Mouse (Mus musculus) left cerebral cortex, adult 18-20 months (tissue): Measurements from ENCODE around the gene Igfbp7. TPM values are rescaled to one million over a fixed set of nuclear protein-coding genes. Genes with fewer than 3 reads are reported as not detected.
A peak's percentile ranks its signal among the peaks of the same experiment; 100 is the strongest.
"Not testable (repeated sequence)": the region's sequence is repeated elsewhere in the genome, so short reads cannot be mapped to it uniquely, and the experiment has no call there.

Source experiments
- DNase-seq, 2 experiments: peaks; one replicate each; pipeline ENCODE4 v3.0.0; 2021 to 2022; ENCODE audit warnings: low spot score in 2 of 2, mixed read lengths in 1 of 2
- long read RNA-seq, 2 experiments: library from polyadenylated mRNA; stranded (forward); transcript quantifications; one replicate each; pipeline ENCODE4 v2.0.0; 2021
- total RNA-seq, 2 experiments: library from RNA; stranded (reverse); gene quantifications; 2 replicates each; pipeline ENCODE4 v1.2.3; 2021

Gene Igfbp7
- total RNA-seq: 10 to 100 TPM; 36.1 to 38.5 TPM
- long read RNA-seq, experiment 1, transcript Igfbp7-201 (5 exons, 1,116 nt): major isoform, 57 of 58 reads
- long read RNA-seq, experiment 1, partial matches to known transcripts: 0 of 58 reads
- long read RNA-seq, experiment 1, other reads (novel, unspliced or antisense): 1 of 58 reads
- long read RNA-seq, experiment 2, transcript Igfbp7-201 (5 exons, 1,116 nt): major isoform, 56 of 58 reads
- long read RNA-seq, experiment 2, partial matches to known transcripts: 0 of 58 reads
- long read RNA-seq, experiment 2, other reads (novel, unspliced or antisense): 2 of 58 reads

DNA sequence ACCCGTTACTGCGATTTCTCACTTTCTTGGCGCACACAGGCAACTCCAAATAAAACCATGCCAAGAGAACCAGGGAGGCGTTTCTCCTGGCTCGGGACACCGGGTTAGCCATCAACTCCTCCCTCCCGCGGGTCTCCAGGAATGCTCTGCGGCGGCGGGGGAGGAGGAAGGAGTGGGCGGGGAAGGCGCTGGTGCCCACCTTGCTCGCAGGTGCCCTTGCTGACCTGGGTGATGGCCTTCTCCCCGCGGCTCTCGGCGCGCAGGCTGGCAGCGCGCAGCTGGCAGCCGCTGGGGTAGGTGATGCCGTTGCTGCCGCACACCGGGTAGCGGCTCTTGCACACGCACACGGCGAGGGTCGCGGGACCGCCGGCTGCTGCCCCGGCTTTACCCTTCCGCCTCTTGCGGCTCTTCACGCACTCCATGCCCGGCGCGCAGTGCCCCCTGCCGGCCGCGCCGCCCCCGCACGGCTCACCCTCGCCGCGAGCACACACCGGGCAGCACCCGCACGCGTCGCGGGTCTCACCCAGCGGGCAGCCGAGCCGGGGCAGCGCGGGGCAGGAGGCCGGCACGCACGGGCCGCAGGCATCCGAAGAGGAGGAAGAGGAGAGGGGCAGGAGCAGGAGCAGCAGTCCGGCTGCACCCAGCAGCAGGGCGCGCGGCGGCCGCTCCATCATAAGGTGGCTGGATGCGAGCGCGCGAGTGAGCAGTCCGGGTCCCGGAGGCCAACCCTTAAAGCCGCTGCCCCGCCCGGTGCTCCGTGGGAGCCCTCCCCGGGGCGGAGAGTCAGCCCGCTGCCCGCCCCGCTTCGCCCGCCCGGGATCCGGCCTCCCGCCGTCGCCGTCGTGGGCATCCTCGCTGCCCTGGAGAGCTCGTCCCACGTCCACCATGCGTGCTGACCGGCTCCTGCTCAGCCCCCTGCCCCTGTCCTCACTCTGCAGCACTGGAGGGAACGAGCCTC, at the start of gene Igfbp7:
Igfbp7 (minus strand) TSS at position 701 of the 958 bp plus-strand sequence.
- peak; percentile 55 to 65 for DNase-seq

DNA sequence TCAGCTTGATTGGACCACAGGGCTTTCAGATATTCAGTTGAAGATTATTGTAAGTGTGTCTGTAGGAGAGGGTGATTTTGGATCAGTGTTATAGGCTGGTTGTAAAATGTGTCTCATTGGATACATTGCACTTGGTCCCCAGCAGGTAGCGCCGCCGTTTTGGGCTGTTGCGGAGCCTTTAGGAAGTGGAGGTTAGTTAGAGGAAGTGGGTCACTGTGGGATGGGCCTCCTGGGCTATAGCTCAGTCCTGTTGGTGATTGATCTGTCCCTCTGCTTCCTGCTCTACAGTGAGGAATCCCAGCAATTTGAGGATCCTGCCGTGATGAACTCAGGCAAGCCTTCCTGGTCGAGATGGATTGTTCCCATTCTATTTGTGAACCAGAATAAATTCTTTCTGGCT, 44.3 kb upstream of the Igfbp7 start:
- DNase-seq: no peak

DNA sequence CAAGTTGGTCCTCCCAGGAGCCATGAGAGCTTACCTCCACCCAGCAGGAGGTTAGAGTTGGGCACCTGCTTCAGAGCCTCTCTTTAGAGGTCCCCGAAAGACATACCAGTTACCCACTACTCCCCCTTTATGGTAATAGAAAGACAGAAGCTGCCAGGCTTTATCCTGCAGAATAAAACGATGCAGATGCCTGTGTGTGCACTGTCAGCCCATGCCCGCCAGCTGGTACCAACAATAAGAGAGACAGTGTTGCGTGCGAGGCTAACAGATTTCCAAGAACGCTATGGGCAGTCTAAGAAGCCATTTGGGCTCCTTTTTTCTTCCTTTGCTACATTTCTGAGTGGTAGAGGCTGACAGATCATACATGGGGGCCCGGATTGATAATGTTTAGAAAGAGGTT, 41.7 kb upstream of the Igfbp7 start:
- no peak for DNase-seq

DNA sequence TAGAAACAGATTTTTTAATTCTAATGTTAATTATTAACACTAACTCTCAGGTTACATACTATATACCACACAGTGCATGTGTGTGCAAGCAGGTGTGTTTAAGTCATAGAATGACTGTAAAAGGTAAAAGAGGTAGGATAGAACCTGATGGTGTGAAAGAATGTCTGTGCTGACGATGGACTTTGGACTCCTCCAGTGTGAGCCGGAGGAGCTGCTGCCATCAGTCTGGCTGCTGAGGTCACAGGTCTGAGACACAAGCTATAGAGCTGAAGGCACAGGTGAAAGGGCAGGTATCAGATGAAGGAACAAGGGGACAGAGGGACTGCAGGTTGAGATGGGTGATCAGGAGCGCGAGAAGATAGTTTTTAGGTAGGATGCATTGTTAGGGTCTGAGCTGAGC, 37.6 kb upstream of the Igfbp7 start:
- no peak for DNase-seq

DNA sequence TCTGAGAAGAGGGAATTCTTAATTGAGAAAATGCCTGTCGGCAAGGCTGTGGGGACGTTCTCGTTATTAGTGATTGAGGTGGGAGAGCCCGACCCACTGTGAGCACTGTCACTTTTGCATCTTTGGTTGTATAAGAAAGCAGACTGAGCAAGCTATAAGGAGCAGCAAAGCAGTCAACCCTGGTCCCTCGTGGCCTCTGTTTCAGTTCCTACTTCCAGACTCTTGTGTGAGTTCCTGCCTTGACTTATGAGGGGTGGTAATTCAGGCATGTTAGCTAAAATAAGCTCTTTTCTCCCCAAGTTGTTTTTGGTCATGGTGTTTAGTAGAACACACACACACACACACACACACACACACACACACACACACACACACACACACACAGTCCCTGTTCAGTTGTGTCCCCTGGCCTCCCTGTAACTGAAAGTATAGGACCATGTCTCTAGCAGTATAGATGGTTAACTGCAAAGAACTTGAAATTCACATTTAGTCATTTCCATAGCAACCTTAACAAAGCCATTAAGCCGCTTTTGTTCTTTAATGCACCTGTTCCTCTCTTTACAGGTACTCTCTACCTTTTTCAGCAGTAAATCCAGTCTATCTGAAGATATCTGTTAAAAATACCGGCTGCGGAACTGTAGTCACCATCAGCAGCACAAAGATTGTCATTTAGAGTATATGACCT, 36.2 kb upstream of the Igfbp7 start:
- DNase-seq: no peak

DNA sequence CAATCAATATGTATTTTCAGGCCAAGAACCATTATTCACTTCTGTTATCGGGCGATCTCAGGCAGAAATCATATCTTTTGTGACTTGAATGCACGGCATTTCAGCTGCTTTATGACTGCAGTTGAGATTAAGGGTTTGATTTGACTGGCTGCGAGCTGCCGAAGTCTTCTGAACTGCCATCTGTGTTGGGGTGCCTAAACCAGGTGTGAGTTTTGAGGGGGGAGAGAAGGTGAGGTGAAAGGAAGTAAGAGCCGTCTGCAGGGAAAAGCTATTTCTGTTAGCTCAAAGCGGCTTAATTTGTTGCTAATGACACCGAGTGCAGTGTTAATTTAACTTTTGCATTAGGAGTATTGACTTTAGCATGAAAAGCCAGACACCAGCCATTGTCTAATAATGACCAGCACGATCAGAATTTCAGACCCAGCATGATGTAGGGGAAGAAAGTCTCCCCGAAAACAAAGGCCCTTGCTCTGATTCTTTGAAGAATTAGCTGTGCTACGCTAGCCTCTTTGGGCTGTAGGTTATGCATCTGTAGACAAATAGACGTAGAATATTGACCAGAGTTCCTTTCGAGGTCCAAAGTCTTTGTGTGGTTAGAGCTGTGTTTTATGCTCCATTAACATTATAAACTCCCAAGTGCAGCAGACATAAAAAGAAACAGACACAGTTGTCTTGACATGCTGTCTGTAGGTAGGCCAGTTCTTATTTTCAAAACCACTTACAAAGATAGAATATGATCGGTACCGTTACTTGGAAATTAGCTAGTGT, 35.2 kb upstream of the Igfbp7 start:
- no peak for DNase-seq

DNA sequence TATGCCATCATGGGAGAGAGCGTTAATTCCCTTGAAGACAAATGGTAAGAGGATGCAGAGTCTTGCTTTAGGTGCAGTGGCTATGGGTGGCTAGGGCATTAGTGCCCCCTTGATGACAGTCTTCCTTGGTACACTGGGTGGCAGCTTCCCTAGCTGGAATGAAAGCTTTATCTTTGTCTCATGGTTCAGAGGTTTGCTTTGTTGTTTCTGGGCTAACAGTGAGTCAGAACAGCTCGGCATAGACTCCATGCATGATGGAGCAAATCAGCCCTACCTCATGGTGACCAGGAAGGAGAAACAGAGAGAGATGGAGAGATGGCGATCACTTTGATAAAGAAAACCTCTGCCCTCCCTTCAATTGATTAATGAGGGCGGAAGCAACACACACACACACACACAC, 28.5 kb upstream of the Igfbp7 start:
- no peak for DNase-seq

DNA sequence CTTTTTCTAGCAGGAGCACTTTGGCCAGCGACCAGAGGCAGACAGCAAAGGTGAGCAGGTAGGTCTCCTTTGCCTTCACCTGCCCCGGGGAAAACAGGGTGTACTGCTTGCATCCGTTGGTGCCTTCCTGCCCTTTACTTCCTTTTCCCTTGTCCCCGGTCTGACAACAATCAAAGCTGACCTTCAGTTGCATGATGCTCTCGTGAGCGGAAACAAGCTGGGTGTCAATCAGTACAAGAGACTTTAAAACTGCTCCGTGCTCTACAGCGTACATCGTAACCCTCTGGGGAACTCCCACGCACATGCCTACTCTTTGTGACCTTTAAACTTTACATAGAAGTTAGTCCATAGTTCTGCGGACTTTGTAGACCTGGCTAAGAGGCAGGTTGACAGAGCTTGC, 26.2 kb upstream of the Igfbp7 start:
- DNase-seq: no peak

DNA sequence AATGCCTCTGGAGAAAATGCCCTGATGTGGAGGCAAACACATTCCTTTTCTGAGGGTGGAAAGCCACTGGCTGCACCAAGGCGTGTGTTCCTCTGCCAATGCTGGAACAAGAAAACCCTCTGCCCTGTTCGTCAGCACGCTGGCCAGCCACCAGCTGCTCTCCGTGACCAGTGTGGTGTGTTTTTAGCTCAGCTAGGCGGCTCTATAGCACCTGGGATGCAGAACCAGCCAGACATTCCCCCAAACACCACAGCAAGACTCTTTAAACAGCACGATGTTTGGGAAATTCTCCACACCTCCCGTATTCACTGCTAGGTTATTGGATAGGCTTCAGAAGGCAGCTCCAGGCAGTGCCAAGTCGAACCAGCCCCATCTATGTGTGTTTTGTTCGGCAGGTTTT, 25.7 kb upstream of the Igfbp7 start:
- peak; percentile 15 to 36 for DNase-seq

DNA sequence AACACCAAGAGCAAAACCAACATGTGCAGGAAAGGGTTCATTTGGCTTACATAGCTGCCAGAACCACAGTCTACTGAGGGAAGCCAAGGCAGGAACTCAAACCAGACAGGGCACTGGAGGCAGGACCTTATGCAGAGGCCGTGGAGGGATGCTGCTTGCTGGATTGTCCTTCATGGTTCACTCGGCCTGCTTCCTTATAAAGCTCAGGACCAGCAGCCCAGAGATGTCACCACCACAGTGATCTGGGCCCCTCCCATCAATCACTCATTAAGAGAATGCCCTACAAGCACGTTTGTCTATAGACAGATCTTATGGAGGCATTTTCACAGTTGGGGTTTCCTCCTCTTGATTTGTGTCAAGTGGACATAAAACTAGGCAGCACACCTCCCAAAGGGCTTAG, 25.3 kb upstream of the Igfbp7 start:
- DNase-seq: no peak

DNA sequence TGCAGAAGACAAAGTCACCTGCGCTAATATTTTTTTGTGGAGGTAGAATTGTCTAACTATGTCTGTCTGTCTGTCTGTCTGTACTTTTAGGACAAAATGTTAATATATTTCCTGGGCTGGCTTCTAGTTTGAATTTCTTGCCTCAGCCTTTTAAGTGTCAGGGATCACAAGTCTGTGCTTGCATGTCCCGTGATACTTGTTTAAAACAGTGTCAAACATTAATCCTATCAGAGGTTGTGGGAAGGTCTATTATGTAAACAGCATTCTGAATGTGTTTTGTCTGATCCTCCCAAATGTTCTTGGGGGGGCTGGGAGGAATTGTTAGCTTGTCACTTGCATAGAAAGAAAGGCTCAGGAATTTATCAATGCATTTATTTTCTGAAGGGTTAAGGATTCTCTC, 24.6 kb upstream of the Igfbp7 start:
- DNase-seq: no peak

DNA sequence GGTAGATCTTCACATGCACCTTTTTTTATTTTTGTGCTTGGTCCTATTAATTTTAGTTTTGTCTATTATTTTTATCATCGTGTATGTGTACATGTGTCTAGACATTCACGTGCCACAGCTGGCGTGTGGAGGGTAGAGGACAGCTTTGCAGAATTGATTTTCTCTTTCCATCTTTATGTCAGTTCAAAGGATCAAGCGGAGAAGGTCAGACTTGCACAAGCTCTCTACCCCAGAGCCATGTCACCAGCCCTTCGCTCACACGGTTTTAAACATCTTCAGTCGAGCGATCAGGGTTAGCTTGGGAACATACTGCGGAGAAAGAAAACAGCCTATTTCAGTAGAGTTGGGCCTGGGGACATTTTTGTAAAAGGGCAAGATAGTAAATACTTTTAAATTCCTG, 23.2 kb upstream of the Igfbp7 start:
- DNase-seq: no peak

DNA sequence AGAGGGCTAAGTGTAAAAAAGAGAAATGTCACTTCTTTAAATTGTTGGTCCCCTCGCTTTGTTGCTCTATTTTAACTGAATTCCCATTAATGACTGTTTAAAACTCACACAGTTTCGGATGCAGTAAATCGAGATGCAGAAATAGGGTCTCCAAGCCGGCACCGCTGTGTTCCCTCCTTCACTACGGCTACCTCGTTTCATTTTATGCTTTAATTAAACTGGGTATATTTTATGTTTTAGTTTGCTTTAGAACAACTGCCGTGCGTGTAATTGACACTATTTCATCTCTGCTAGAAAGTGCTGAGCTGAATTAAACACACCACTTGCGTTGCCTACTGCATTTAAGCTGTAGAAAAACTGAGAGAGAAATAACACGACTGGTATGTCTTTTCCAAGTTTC, 22.6 kb upstream of the Igfbp7 start:
- no peak for DNase-seq

DNA sequence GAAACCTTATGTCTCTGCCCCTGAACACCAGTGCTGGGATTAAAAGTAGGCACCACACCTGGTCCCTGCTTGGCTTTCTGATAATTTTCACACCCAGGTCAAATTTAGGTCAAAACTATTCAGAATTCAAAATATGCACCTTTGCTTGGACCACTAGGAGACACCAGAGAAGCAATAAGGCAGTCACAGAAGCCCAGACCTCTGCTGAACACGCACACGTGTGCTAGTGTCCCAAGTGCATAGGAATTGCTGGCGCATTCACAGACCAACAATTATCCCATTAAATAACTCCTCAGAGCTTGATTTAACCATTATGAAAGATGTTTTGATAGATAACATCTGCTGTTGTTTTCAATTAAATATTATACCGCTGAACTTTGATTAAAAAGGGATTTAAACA, 22.2 kb upstream of the Igfbp7 start:
- DNase-seq: no peak

DNA sequence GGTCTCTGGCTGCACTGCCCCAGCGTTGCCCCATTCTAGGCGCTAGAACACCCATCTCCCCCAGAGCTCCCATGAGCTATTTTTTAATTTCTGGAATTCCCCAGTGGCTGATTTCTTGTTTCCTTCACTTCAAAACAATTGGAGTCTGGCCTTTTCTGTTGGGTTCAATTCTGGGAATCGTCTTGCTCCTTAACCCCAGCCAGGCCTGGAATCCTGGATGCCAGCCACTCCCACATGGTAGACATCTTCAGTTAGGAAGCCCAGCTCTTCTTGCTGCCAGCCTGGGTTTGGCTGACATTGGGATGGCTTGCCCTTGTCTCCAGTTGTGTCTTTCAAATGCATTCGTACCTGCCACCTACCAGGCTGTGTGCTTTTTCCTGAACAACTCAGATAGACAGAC, 20.7 kb upstream of the Igfbp7 start:
- no peak for DNase-seq

DNA sequence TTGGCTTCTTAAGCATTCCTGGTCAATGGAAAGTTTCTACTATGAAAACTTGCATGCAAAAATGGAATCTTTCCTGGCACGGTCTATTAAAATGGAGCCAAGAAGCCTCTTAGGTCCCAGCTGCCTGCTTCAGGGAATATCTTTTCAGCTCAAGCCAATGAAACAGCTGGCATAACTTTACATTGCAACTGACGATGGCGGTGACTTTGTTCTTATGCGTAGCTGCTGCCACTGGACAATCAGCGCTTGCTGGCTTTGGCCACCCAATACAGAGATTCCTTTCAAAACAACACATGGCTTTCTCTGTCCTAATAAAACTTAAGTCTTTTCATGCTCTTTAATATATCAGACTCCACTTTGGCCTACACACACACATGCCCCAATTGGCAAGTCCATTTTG, 20.1 kb upstream of the Igfbp7 start:
- no peak for DNase-seq

DNA sequence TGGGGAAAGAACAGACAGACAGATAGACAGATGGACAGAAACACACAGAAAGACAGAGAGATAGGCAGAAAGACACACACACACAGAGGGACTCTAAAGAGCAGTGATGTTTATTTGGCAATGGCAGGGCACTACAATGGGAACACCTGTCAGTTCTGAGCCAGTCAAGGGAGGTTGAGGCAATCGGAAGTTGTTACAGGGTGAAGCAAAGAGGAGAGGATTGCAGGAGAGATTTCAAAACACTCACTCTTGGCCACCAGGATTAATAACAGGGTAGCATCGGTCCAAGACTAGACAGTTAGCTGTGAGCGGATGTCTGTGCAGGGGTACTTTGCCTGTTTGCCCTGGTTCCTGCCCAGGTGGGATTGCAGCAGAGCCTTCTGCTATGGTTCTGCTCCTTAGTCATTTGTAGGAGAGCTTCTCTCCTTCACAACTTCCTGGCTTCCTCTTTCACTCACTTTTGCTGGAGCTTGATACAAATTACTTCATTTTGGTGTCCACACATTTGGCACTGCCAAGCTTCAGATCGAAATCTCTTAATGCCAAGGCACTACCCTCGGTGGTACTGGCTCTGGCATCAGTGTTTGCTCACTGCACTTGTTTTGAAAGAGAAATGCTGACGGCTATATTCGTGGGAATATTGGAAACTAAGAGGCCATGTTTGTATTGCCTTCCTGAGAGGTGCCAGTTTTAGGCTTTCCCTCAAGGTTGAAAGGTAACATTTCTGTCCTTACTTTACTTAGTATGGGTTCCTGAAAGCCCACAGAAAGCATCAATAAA, 18.1 kb upstream of the Igfbp7 start:
- no peak for DNase-seq

DNA sequence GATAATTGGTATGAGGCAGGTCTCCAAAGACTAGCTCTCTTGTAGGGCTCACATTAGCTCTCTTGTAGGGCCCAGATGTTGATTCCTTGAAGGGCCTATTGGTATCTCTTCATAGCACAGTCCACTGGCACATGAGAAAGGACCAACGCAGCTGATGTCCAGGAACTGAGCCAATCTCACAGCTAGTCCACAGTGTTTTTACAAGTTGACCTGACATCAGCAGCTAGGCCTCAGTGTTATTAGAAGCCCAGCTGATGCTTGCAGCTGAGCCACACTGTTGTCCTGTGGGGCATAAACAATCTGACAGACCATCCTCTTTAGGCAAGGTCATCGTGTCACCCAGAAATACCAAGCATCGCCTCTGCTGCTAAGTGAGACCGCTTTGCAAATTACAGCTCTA, 11.7 kb upstream of the Igfbp7 start:
- not testable (repeated sequence) for DNase-seq

DNA sequence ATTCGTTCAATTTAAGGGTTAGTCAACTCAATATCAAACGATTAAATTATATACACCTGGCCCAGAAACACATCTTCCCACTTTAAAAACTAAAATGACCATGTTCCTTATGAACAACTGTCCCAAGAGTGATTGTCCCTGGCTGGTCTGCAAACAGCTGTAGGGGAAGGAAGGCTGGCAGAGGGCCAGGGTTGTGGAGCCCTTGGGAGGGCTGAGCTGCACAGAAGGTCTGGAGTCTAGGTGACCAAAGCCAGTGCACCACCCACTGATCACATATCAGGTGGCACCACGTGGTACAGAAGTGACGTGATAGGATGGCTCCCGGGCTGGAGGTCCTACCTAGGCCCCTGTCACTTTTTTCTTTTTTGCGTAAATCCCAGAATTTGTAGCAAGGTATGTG, 8.2 kb upstream of the Igfbp7 start:
- DNase-seq: no peak

DNA sequence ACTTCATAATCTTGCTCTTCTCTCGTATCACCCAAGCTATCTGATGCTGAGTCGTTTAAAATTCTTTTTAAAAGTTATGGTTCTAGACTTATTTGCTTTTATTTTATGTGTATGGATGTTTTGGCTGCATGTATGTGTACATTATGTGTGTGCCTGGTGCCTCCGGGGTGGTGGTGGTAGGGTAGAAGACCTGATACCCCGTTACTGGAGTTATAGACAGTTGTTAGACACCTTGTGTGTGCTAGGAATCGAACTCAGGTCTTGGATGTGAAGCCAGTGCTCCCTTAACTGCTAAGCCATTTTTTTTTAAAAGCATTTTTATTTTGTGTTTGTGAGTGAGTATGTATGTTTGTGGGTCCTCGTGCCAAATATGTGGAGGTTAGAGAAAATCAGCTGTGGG, 689 bp upstream of the Igfbp7 start:
- no peak for DNase-seq
